Mouse (Mus musculus) megakaryocyte, embryonic 14.5 days (primary cell): ENCODE results near the gene Tmed9.

ENCODE experiments used
- FLI1 ChIP-seq: IDR thresholded peaks from 2 replicates; pipeline ENCODE4 v1.6.1; 2012; ENCODE audit warnings: low read length, inconsistent platforms, mixed read lengths
- GATA1 ChIP-seq: IDR thresholded peaks from 3 replicates; pipeline ENCODE4 v1.6.1; 2012; ENCODE audit warnings: mixed read lengths, low read length, inconsistent platforms, borderline replicate concordance

DNA sequence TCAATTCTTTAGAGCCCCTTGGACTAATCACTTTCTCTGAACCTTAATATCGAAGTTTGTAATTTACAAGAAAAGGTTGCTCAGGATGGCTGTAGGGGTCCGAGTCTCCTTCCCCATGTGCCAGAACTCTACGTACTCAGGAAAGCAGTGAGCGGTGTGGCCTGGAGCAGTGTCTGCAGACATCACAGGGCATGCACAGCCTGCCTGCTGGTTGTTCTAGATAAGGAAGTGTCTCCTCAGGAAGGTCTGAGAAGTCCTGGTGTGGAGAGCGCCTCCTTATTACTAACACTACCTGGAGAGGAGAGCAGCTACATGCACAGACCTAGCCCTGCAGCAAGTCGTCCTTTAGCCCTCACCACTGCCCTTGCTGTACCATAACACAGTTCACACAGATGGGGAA is 28.7 kb upstream of the Tmed9 start:
- TF ChIP-seq GATA1 (no peak), FLI1 (no peak)
